Mouse (Mus musculus) kidney, adult 2 months (tissue): ENCODE results near the gene Spryd4. TPM values are rescaled to one million over a fixed set of nuclear protein-coding genes. Genes with fewer than 3 reads are reported as not detected.
A peak's percentile ranks its signal among the peaks of the same experiment; 100 is the strongest.
"Not testable (repeated sequence)": the region's sequence is repeated elsewhere in the genome, so short reads cannot be mapped to it uniquely, and the experiment has no call there.

Experiments
- DNase-seq: peaks from one replicate; pipeline ENCODE4 v3.0.0; 2021
- H3K27ac ChIP-seq: fragments of 200-500 bp; 2 replicates; pipeline ENCODE4 v1.5.1; 2012; ENCODE audit warnings: low read depth, low read length, control low read depth, inconsistent platforms; ENCODE audit not compliant: insufficient read depth
- H3K27me3 ChIP-seq: fragments of 200-500 bp; replicated peaks from 2 replicates; pipeline ENCODE4 v1.6.1; 2012; ENCODE audit warnings: mild to moderate bottlenecking, moderate library complexity, low read length, inconsistent platforms; ENCODE audit not compliant: control insufficient read depth, insufficient read depth
- H3K36me3 ChIP-seq: fragments of 200-500 bp; 2 replicates; pipeline ENCODE4 v1.6.1; 2012; ENCODE audit warnings: mild to moderate bottlenecking, moderate library complexity, low read length, inconsistent platforms; ENCODE audit not compliant: control insufficient read depth, insufficient read depth
- H3K4me1 ChIP-seq: fragments of 200-500 bp; 2 replicates; pipeline ENCODE4 v1.6.1; 2011; ENCODE audit warnings: low read length; ENCODE audit not compliant: control insufficient read depth, insufficient read depth
- H3K4me3 ChIP-seq: fragments of 200-500 bp; 2 replicates; pipeline ENCODE4 v1.5.1; 2011; ENCODE audit warnings: mild to moderate bottlenecking, low read depth, low read length, control low read depth; ENCODE audit not compliant: insufficient read depth
- CTCF ChIP-seq: fragments of 200-500 bp; conservative IDR thresholded peaks from 2 replicates; pipeline ENCODE4 v1.5.1; 2011; ENCODE audit warnings: low read depth, mild to moderate bottlenecking, control low read depth, low read length, moderate library complexity, mixed read lengths; ENCODE audit not compliant: insufficient read depth, insufficient read length
- POLR2A ChIP-seq: fragments of 200-500 bp; IDR thresholded peaks from one replicate; pipeline ENCODE4 v1.6.1; 2011; ENCODE audit warnings: low read depth, low read length, control low read depth
- WGBS: fragments of 180-500 bp; shearing (Covaris S2); methylation state at CpG from one replicate; pipeline ENCODE4 v1.1.7; 2018; 5-methylcytosine and 5-hydroxymethylcytosine counted together
- polyA plus RNA-seq: library from polyadenylated mRNA; depleted of rRNA; stranded (reverse); fragments of >200 nt; gene quantifications from 2 replicates; pipeline ENCODE4 v1.2.3, GENCODE M21; 2012; rRNA removed

Gene Spryd4
- polyA plus RNA-seq = 15.5 and 17.3 TPM in 2 replicates

DNA sequence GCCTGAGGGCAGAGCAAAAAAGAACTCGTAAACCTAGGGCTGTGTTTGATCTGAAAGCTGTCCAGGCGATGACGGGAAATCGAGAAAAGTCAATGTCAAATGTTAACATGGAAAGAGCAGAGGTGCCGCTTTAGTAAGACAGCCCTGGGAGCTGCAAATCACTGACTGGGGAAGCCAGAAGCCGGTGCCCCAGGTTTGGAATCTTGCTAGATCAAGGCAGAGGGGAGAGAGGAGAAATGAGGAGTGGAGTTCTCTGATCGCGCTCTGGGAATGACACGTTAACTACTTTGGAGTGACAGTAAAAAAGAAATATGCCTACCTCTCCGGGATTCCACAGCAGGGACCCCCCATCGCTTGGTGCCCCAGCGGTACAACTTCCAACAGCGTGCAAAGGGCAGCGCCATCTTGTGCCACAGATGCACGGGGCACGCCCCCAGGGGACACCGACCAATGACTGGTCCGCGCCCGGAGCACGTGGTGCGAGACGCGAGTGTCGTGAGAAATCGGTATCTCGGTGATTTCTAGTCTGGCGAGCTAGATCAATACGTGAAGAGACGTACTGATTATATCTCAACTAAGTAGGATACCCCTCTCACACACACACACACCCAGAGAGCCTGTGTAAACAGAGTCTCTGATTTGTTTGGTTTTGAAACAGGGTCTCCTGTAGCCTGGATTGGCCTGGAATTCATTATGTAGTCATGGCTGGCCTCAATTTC is at the start of gene Spryd4:
Spryd4 (minus strand) TSS at position 418 of the 719 bp plus-strand sequence.
- H3K4me1 ChIP-seq = peaks cover 3% of the 10 kb centered on the region; the same call in 1 of the 2 replicates
- TF ChIP-seq POLR2A (peak; percentile 50), CTCF (peak; percentile 18; the same call in 1 of the 2 replicates)
- under 1% methylated on average over 30 of the region's 30 CpGs for WGBS
- H3K4me3 ChIP-seq = peak within 1 kb of the TSS; percentile 59
- H3K36me3 ChIP-seq = no peaks in the 10 kb centered on the region
- no peaks in the 10 kb centered on the region for H3K27me3 ChIP-seq
- peak; percentile 95 for DNase-seq
- 0 out of 2 replicates have a peak within 1 kb of the TSS, but pooled peaks have one; percentile 41 for H3K27ac ChIP-seq

DNA sequence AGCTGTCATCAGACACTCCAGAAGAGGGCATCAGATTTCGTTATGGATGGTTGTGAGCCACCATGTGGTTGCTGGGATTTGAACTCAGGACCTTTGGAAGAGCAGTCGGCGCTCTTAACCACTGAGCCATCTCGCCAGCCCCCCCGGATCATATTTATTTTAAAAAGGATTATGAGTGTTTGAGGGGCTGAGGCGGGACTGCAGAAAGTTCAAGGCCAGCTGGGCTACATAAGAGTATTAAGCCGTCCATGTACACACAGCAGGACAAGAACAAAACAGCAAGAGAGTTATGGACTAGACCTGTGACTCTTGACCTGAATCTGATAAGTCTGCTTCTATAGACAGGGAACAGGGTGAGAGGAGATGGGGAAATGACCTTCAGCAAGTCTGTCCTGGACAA is 48.8 kb upstream of the Spryd4 start:
- not testable (repeated sequence) for H3K4me3 ChIP-seq, H3K27ac ChIP-seq, H3K36me3 ChIP-seq, DNase-seq, H3K4me1 ChIP-seq, H3K27me3 ChIP-seq
- WGBS = 90% methylated on average over 7 of the region's 7 CpGs

DNA sequence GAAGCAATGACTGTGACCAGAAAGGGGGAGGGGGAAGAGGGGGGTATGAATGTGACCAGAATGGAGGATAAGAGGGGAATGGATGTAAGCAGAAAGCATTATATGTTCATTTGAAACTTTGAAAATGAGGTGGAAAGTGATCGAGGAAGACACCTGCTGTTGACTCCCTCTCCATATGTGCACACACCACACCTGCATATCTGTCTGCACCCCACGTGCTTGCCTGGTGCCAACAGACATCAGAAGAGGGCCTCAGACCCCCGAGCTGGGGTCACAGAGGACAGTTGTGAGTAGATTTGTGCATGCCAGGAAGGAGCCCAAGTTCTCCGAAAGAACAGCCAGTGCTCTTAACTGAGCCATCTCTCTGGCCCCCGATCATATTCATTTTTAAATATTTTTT is 48.3 kb upstream of the Spryd4 start:
- H3K4me1 ChIP-seq = no peaks in the 10 kb centered on the region
- TF ChIP-seq CTCF = no peak
- TF ChIP-seq POLR2A = no peak
- no peaks in the 10 kb centered on the region for H3K36me3 ChIP-seq
- DNase-seq = no peak
- 87% methylated on average over 5 of the region's 5 CpGs for WGBS
- H3K27me3 ChIP-seq = no peaks in the 10 kb centered on the region
- no peak overlapping the region for H3K4me3 ChIP-seq
- H3K27ac ChIP-seq = no peak overlapping the region

DNA sequence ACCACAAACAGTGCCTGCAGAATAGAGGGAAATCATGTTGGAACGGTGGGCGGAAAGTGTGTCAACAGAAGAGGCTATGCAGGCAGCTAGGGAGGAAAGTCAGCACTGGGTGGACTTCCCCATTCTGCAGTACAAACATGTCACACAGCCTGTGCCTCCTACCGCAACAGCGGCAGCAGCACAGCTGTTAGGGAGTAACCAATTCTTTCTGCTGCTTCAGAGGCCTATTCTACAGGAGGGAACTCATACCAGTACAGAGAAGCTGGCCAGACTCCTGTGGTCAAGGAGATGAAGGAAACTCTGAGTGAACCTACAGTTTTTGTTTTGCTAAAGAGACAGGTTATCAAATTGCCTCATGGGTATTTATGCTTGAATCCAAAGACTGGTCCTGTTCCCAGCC is 47.3 kb upstream of the Spryd4 start:
- no peaks in the 10 kb centered on the region for H3K36me3 ChIP-seq
- H3K27ac ChIP-seq = no peak overlapping the region
- WGBS = 72% methylated on average over 4 of the region's 4 CpGs
- no peak for DNase-seq
- no peak for TF ChIP-seq POLR2A
- H3K4me1 ChIP-seq = no peaks in the 10 kb centered on the region
- no peak overlapping the region for H3K4me3 ChIP-seq
- H3K27me3 ChIP-seq = no peaks in the 10 kb centered on the region

GRCm38 (mm10) chr10:128256328-128256727 is 44.7 kb upstream of the Spryd4 start:
- Histone ChIP-seq H3K27me3 (no peaks in the 10 kb centered on the region), H3K27ac (no peak overlapping the region), H3K4me1 (no peaks in the 10 kb centered on the region), H3K36me3 (no peaks in the 10 kb centered on the region), H3K4me3 (no peak overlapping the region)
- 84% methylated on average over 8 of the region's 8 CpGs for WGBS
- no peak for TF ChIP-seq CTCF
- TF ChIP-seq POLR2A = no peak
- DNase-seq = no peak

DNA sequence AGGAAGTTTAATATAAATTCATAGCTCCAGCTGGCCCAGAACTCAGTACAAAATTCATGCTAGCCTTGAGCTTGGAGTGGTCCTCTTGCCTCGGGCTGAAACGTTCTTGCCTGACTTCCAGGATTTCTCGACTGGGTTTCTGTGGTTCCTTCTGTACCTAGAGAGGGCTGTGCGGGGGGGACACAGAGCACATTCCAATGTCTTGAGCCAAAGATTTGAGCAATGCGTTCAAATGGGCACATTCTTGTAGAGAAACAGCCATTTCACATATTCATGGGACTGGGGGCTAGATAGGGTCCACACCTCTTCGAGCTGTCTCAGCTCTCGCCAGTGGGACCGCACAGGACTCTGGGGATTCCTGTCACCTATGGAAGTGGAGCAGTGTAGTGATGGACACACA is 44.3 kb upstream of the Spryd4 start:
- no peaks in the 10 kb centered on the region for H3K4me1 ChIP-seq
- no peak overlapping the region for H3K4me3 ChIP-seq
- WGBS = 85% methylated on average over 8 of the region's 8 CpGs
- H3K27me3 ChIP-seq = no peaks in the 10 kb centered on the region
- H3K27ac ChIP-seq = no peak overlapping the region
- no peak for TF ChIP-seq CTCF
- no peak for TF ChIP-seq POLR2A
- DNase-seq = no peak
- H3K36me3 ChIP-seq = no peaks in the 10 kb centered on the region

GRCm38 (mm10) chr10:128253677-128254255 is 42.2 kb upstream of the Spryd4 start, which contains the start of gene Apon:
Gene Apon, plus strand, starts transcription at chr10:128254096.
- H3K27me3 ChIP-seq = no peaks in the 10 kb centered on the region

More at GRCm38 (mm10) chr10:128253677-128254255, 42.2 kb upstream of the Spryd4 start, which contains the start of gene Apon:
- TF ChIP-seq POLR2A (no peak), CTCF (no peak)
- H3K27ac ChIP-seq = no peak within 1 kb of the TSS
- H3K4me1 ChIP-seq = no peaks in the 10 kb centered on the region
- H3K4me3 ChIP-seq = no peak within 1 kb of the TSS
- 76% methylated on average over 4 of the region's 4 CpGs for WGBS
- no peaks in the 10 kb centered on the region for H3K36me3 ChIP-seq
- DNase-seq = no peak
